Comparison of ENCODE assay signal across 9 mouse cellular contexts in the genomic region with DNA sequence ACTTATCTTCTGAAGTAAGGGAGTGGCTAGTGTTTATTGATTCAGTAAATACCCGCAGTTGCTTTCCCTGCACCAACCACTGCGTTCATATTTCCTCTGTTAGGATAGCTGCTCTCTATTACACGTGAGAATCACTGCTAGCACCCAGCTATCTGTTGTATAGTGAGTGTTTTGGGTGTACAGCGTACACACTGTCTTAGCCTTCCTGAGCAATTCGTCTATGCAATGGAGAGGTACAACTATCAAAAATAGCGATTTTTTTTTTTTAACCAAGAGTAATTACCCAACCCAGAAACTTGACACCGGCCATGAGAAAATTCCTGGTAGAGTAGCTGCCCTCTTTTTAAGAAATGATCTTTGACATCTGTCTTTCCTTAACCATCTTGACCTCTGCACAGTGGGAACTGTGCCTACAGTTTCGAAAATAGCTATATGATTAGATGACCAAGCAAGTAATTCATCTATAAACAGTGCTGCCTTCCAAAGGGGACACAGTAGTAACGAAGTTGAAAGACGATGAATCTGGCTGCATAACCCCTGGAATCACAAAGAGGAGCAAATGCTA. TPM values are rescaled to one million over a fixed set of nuclear protein-coding genes. Genes with fewer than 3 reads are reported as not detected.
A peak's percentile ranks its signal among the peaks of the same experiment; 100 is the strongest.
DNase-seq lines count a peak whose midpoint lies in the region; ATAC-seq and TF ChIP-seq lines count a peak whose summit lies in the region.
"Had no signal": no experiment of that assay in that cellular context is flagged by ENCODE, and none has a peak within 500 bp of the region (broad histone marks: within the 10 kb centered on the region; RNA-seq: fewer than 3 reads in every experiment).

No protein-coding gene starts in this region.

- H3K36me3 ChIP-seq in heart, embryonic 11.5 days (ENCODE audit: control insufficient read depth, insufficient read depth, low read length) = no peaks in the 10 kb centered on the region
- H3K36me3 ChIP-seq in hindbrain, embryonic 12.5 days = no peaks in the 10 kb centered on the region
- 0 out of 2 replicates have a peak, but pooled peaks cover 3% of the 10 kb centered on the region for H3K36me3 ChIP-seq in midbrain, embryonic 10.5 days

- peaks cover 11% of the 10 kb centered on the region for H3K4me1 ChIP-seq in heart, embryonic 11.5 days (ENCODE audit: control insufficient read depth, insufficient read depth, low read length)
- peaks cover 17% of the 10 kb centered on the region for H3K4me1 ChIP-seq in bone marrow macrophage, adult 2 months (ENCODE audit: control insufficient read depth, insufficient read depth, low read length)
- H3K4me1 ChIP-seq in hindbrain, embryonic 12.5 days = peaks cover 17% of the 10 kb centered on the region
- peaks cover 33% of the 10 kb centered on the region for H3K4me1 ChIP-seq in midbrain, embryonic 10.5 days

- H3K27me3 ChIP-seq in heart, embryonic 11.5 days (ENCODE audit: control insufficient read depth, insufficient read depth, low read length) = no peaks in the 10 kb centered on the region
- no peaks in the 10 kb centered on the region for H3K27me3 ChIP-seq in hindbrain, embryonic 12.5 days
- H3K27me3 ChIP-seq in midbrain, embryonic 10.5 days (ENCODE audit: low read depth, poor library complexity, severe bottlenecking) = no peaks in the 10 kb centered on the region

- peak overlapping the region; percentile 87; the same call in 1 of the 2 replicates for H3K9ac ChIP-seq in heart, embryonic 11.5 days (ENCODE audit: low read depth, low read length)
- no peak overlapping the region for H3K9ac ChIP-seq in hindbrain, embryonic 12.5 days

- no peaks in the 10 kb centered on the region; the same call in 1 of the 2 replicates for H3K9me3 ChIP-seq in heart, embryonic 11.5 days (replicated peaks; ENCODE audit: control insufficient read depth, low read length)
- H3K9me3 ChIP-seq in hindbrain, embryonic 12.5 days (replicated peaks) = no peaks in the 10 kb centered on the region
- H3K9me3 ChIP-seq in midbrain, embryonic 10.5 days (replicated peaks) = no peaks in the 10 kb centered on the region

- H3K4me3 ChIP-seq in heart, embryonic 11.5 days (ENCODE audit: low read depth, low read length) = peak overlapping the region; percentile 81
- peak overlapping the region; percentile 97; the same call in 1 of the 2 replicates for H3K4me3 ChIP-seq in bone marrow macrophage, adult 2 months (ENCODE audit: insufficient read depth, low read length)
- H3K4me3 ChIP-seq in hindbrain, embryonic 12.5 days = peak overlapping the region; percentile 72; the same call in 1 of the 2 replicates
- peak overlapping the region; percentile 88; the same call in 1 of the 2 replicates for H3K4me3 ChIP-seq in midbrain, embryonic 10.5 days

- intact Hi-C loops in heart, postnatal 36 days (cut with DNase I) = loop anchor here (5.0 kb wide), 3 partner anchors 56 to 71 kb away; no protein-coding TSS in a partner anchor

- H3K4me2 ChIP-seq in heart, embryonic 11.5 days = peak overlapping the region; percentile 97
- peak overlapping the region; percentile 96 for H3K4me2 ChIP-seq in hindbrain, embryonic 12.5 days (replicated peaks)

- no peak for TF ChIP-seq POLR2A in bone marrow macrophage, adult 2 months (IDR thresholded peaks at IDR 0.05; ENCODE audit: borderline replicate concordance, low read depth, low read length)

- H3K27ac ChIP-seq in heart, embryonic 11.5 days (ENCODE audit: low read depth, low read length) = 0 out of 2 replicates have a peak overlapping the region, but pooled peaks have one; percentile 84
- H3K27ac ChIP-seq in bone marrow macrophage, adult 2 months (ENCODE audit: insufficient read depth, low read depth, low read length) = peak overlapping the region; percentile 23
- H3K27ac ChIP-seq in hindbrain, embryonic 12.5 days = no peak overlapping the region
- no peak overlapping the region for H3K27ac ChIP-seq in midbrain, embryonic 10.5 days (replicated peaks)

- no peak for DNase-seq in heart, postnatal 36 days
- no peak for DNase-seq in midbrain, embryonic 10.5 days (ENCODE audit: low spot score)
- DNase-seq in layer of hippocampus, adult 9-11 months = no peak
- DNase-seq in spleen, postnatal 36 days (ENCODE audit: low spot score in 2 of 2) = no peak
- DNase-seq: right cerebral cortex, postnatal 25 days had no signal

- no peak for TF ChIP-seq CTCF in bone marrow macrophage, adult 2 months (IDR thresholded peaks at IDR 0.05; ENCODE audit: low read depth, low read length)

- no peak for ATAC-seq in heart, embryonic 11.5 days (replicated peaks; ENCODE audit: insufficient number of reproducible peaks, low FRiP score, low TSS enrichment)
- ATAC-seq in hindbrain, embryonic 12.5 days (ENCODE audit: low FRiP score) = no peak
- ATAC-seq in erythroid progenitor cell, adult 5-6 weeks (replicated peaks; ENCODE audit: low FRiP score, poor library complexity, severe bottlenecking) = no peak

- WGBS in heart, embryonic 11.5 days (ENCODE audit: insufficient replicate concordance) = 53% methylated on average over 10 of the region's 10 CpGs
- WGBS in hindbrain, embryonic 12.5 days = 59% methylated on average over 10 of the region's 10 CpGs
- WGBS in midbrain, embryonic 10.5 days = 67% methylated on average over 10 of the region's 10 CpGs

RNA-seq across cellular contexts. Expression of gene Cnksr3, which starts 1.1 kb away (rescaled TPM):
- 3.9 and 5.8 TPM in 2 replicates for polyA plus RNA-seq in heart, embryonic 11.5 days (2014; fragmentation: Nextera tagmentation; extraction: Ambion mirVana)
- 10 to 100 TPM; 22.1 to 35.7 TPM for total RNA-seq in heart, postnatal 36 days (2021)
- 4.8 and 5.0 TPM in 2 replicates for polyA plus RNA-seq in bone marrow macrophage, adult 2 months (2012; ENCODE audit: insufficient read depth, insufficient read length, missing spikeins)
- 7.3 and 7.7 TPM in 2 replicates for polyA plus RNA-seq in hindbrain, embryonic 12.5 days (2016; fragmentation: Nextera tagmentation; extraction: Ambion mirVana)
- polyA plus RNA-seq in midbrain, embryonic 10.5 days (2016; fragmentation: Nextera tagmentation; extraction: Ambion mirVana) = 8.7 and 9.1 TPM in 2 replicates
- total RNA-seq in erythroid progenitor cell, adult 5-6 weeks (2015; ENCODE audit: low replicate concordance) = 0.72 TPM in 1 of 2 replicates, not detected in the other
- 1.0 TPM in 1 of 2 replicates, not detected in the other for total RNA-seq in erythroid progenitor cell, adult 5-6 weeks (2017; ENCODE audit: low replicate concordance)

Comparison
In these comparisons a context has a peak if more than half of its experiments do, and no peak if none do; other contexts are left out.
1. H3K27ac ChIP-seq: peak in heart, embryonic 11.5 days (single experiment) and bone marrow macrophage, adult 2 months (single experiment); none in hindbrain, embryonic 12.5 days (single experiment) and midbrain, embryonic 10.5 days (single experiment).
2. Peak in every context shown above with its lines, with median percentiles within 50 percentile points of each other: H3K4me3 ChIP-seq.